Mouse (Mus musculus) neural tube, embryonic 15.5 days (tissue): Measurements from ENCODE around the gene 1110059G10Rik. TPM values are rescaled to one million over a fixed set of nuclear protein-coding genes. Genes with fewer than 3 reads are reported as not detected.
A peak's percentile ranks its signal among the peaks of the same experiment; 100 is the strongest.

Experiments
- ATAC-seq: fragments of 200-750 bp; cut with Nextera tagmentation; 2 replicates; pipeline ENCODE4 v1.8.0; 2017; ENCODE audit warnings: mild to moderate bottlenecking, moderate TSS enrichment, moderate library complexity; ENCODE audit not compliant: low FRiP score
- H3K27ac ChIP-seq: fragments of 300-500 bp; sonication (generic); replicated peaks from 2 replicates; pipeline ENCODE4 v1.5.1; 2015; ENCODE audit warnings: mild to moderate bottlenecking, inconsistent platforms
- H3K27me3 ChIP-seq: fragments of 300-500 bp; sonication (generic); replicated peaks from 2 replicates; pipeline ENCODE4 v1.6.1; 2015; ENCODE audit warnings: inconsistent platforms
- H3K36me3 ChIP-seq: fragments of 300-500 bp; sonication (generic); 2 replicates; pipeline ENCODE4 v1.6.1; 2015; ENCODE audit warnings: inconsistent platforms
- H3K4me1 ChIP-seq: fragments of 300-500 bp; sonication (generic); 2 replicates; pipeline ENCODE4 v1.6.1; 2015; ENCODE audit warnings: inconsistent platforms
- H3K4me2 ChIP-seq: fragments of 300-500 bp; sonication (generic); 2 replicates; pipeline ENCODE4 v1.6.1; 2015; ENCODE audit warnings: inconsistent platforms, mild to moderate bottlenecking, moderate library complexity
- H3K4me3 ChIP-seq: fragments of 300-500 bp; sonication (generic); replicated peaks from 2 replicates; pipeline ENCODE4 v1.5.1; 2015; ENCODE audit warnings: mild to moderate bottlenecking, inconsistent platforms
- H3K9ac ChIP-seq: fragments of 300-500 bp; sonication (generic); replicated peaks from 2 replicates; pipeline ENCODE4 v1.6.1; 2015; ENCODE audit warnings: mild to moderate bottlenecking, inconsistent platforms
- H3K9me3 ChIP-seq: fragments of 300-500 bp; sonication (generic); replicated peaks from 2 replicates; pipeline ENCODE4 v1.6.1; 2016; ENCODE audit warnings: inconsistent platforms
- WGBS: fragments of 180-500 bp; shearing (Covaris S2); methylation state at CpG from one replicate; pipeline ENCODE4 v1.1.7; 2015; ENCODE audit warnings: mixed read lengths; 5-methylcytosine and 5-hydroxymethylcytosine counted together
- polyA plus RNA-seq: library from polyadenylated mRNA; unstranded; fragments of >200 nt; fragmentation: Nextera tagmentation; extraction: Ambion mirVana; gene quantifications from 2 replicates; pipeline ENCODE4 v1.2.1, GENCODE M21; 2015

Gene 1110059G10Rik
- polyA plus RNA-seq, result 25.5 and 28.7 TPM in 2 replicates

- Histone ChIP-seq H3K4me1 (peaks cover 11% of the 10 kb centered on the region), H3K4me2 (peak within 1 kb of the TSS; percentile 96), H3K27me3 (no peaks in the 10 kb centered on the region), H3K9ac (peak within 1 kb of the TSS; percentile 62), H3K27ac (peak within 1 kb of the TSS; percentile 81), H3K9me3 (no peaks in the 10 kb centered on the region), H3K4me3 (peak within 1 kb of the TSS; percentile 80), H3K36me3 (peaks cover 9% of the 10 kb centered on the region; the same call in 1 of the 2 replicates)
- ATAC-seq, result peak; percentile 98
- under 1% methylated on average over 64 of the region's 64 CpGs for WGBS
Observed at GRCm38 (mm10) chr9:122950643-122951475, at the start of gene 1110059G10Rik, which contains the start of gene Kif15. Gene 1110059G10Rik (minus strand): TSS chr9:122951000. Gene Kif15 (plus strand): TSS chr9:122951046.

DNA sequence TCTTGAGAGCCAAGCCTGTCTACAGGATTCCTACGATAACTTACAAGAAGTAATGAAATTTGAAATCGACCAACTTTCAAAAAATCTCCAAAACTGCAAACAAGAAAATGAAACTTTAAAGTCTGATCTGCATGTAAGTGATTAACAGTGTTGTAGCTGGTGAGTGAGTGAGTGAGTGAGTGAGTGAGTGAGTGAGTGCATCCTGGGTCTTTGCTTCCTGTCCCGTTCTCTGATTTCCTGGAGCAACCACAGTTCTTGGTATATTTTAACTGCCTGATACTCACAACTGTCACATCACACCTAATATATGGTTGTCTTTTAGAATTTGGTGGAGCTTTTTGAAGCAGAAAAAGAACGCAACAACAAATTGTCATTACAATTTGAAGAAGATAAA, 48.4 kb upstream of the 1110059G10Rik start:
- Histone ChIP-seq H3K27ac (no peak overlapping the region), H3K4me1 (no peaks in the 10 kb centered on the region), H3K27me3 (no peaks in the 10 kb centered on the region), H3K4me2 (no peak overlapping the region), H3K9me3 (no peaks in the 10 kb centered on the region), H3K4me3 (no peak overlapping the region), H3K36me3 (no peaks in the 10 kb centered on the region), H3K9ac (no peak overlapping the region)
- ATAC-seq, result no peak
- 96% methylated on average over 4 of the region's 4 CpGs for WGBS

DNA sequence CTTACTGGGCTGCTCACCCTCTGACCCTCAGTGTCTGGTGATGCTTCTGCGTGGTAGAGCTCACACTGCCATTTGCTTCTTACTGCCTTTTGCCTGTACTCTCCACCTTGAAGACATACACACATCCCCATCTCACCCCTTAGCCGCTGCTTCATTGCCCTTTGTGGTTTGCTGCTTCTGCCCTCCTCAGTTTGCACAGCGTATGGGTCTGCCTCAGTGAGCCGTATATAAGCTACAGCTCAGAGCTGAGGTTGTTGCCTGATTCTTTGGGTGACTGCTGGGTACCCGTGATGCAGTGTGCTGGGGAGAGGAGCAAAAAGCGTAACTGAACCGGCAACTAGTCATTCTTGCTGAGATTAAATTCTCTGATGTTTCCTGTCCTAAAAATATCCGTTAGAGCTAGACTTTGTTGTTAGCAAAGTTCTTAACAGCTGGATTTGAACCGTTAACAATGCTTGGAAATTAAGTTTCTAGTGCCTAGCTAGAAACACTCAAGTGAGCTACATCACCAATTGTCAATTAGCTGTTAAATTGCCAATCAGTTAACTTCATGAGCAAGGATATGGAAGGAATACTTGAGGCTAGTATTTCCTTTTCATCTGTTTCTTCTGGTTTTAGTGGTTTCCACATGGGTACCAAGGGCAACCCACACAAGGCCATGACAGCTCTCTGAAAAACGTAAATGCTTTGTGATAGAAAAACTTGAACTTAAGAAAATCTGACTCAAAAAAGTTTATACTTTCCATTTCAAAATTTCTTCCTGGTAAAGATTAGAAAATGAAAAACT, 47.8 kb upstream of the 1110059G10Rik start:
- H3K9ac ChIP-seq, result no peak overlapping the region
- no peak overlapping the region for H3K4me3 ChIP-seq
- no peaks in the 10 kb centered on the region for H3K27me3 ChIP-seq
- H3K9me3 ChIP-seq, result no peaks in the 10 kb centered on the region
- no peak for ATAC-seq
- no peak overlapping the region for H3K27ac ChIP-seq
- H3K36me3 ChIP-seq, result no peaks in the 10 kb centered on the region
- H3K4me1 ChIP-seq, result no peaks in the 10 kb centered on the region
- H3K4me2 ChIP-seq, result no peak overlapping the region
- WGBS, result 91% methylated on average over 10 of the region's 10 CpGs

DNA sequence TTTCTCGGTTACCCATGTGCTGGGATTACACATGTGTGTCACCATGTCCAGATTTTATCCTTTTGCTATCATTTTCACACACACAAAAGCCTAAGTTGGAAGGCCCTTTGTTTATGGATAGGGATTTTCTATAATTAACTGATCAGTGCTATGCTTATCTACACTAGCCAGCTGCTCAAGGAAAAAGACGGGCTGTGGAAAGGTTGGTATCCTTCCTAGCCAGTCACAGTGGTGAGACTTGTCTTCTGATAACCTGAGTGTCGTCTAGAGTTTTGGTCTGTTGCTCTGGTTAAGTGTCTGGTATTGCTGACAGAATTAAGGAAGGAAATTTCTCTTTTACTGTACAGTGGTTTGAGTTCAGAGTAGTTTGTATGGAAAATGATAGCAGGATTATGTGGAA, 21.9 kb downstream of the 1110059G10Rik start:
- whole genome bisulfite sequencing, result 96% methylated on average over 3 of the region's 3 CpGs

DNA sequence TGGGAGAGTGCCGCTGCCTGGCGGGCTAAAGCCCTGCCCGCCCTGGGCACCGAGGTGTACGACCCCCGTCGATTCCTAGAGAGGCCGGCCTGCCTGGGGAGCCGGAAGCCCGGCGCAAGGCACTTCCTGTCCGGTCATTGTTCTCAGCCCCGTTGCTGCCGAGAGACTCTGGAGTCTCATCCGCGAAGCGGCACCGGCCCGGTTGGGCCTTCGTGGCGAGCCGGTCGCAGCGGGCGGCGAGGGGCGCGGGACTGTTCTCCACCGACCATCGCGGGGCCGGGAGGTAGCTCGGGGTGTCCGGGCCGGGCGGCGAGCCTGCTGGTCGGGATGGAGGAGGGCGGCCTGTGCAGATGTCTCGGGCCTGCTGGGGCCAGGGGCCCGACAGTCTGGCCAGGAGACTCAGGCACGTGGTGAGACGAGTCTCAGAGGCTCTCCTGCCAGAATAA, 27.8 kb downstream of the 1110059G10Rik start, which contains the start of gene Zfp105:
Gene Zfp105, plus strand, starts transcription at position 137 of the 446 bp plus-strand sequence.
- peaks cover 5% of the 10 kb centered on the region for H3K4me1 ChIP-seq
- peak within 1 kb of the TSS; percentile 67 for H3K4me2 ChIP-seq
- peak within 1 kb of the TSS; percentile 71 for H3K4me3 ChIP-seq
- WGBS, result under 1% methylated on average over 43 of the region's 43 CpGs
- peak; percentile 99 for ATAC-seq
- peak within 1 kb of the TSS; percentile 85 for H3K27ac ChIP-seq
- H3K27me3 ChIP-seq, result no peaks in the 10 kb centered on the region; the same call in 1 of the 2 replicates
- no peaks in the 10 kb centered on the region for H3K9me3 ChIP-seq
- H3K36me3 ChIP-seq, result peaks cover 33% of the 10 kb centered on the region
- peak within 1 kb of the TSS; percentile 95 for H3K9ac ChIP-seq

More for the DNA sequence above, 21.9 kb downstream of the 1110059G10Rik start:
- Histone ChIP-seq H3K4me3 (no peak overlapping the region), H3K4me2 (no peak overlapping the region), H3K9ac (no peak overlapping the region), H3K4me1 (peaks cover under 1% of the 10 kb centered on the region), H3K27me3 (no peaks in the 10 kb centered on the region), H3K27ac (no peak overlapping the region), H3K9me3 (no peaks in the 10 kb centered on the region), H3K36me3 (peaks cover 74% of the 10 kb centered on the region)
- no peak for ATAC-seq

- peaks cover 4% of the 10 kb centered on the region; the same call in 1 of the 2 replicates for H3K27me3 ChIP-seq
- WGBS, result 21% methylated on average over 3 of the region's 3 CpGs
- H3K36me3 ChIP-seq, result peaks cover 28% of the 10 kb centered on the region
- peak overlapping the region; percentile 95; the same call in 1 of the 2 replicates for H3K9ac ChIP-seq
- H3K4me1 ChIP-seq, result peaks cover 5% of the 10 kb centered on the region
- peak overlapping the region; percentile 71 for H3K4me3 ChIP-seq
- peak; percentile 58; the same call in 1 of the 2 replicates for ATAC-seq
- H3K9me3 ChIP-seq, result no peaks in the 10 kb centered on the region
- peak overlapping the region; percentile 85; the same call in 1 of the 2 replicates for H3K27ac ChIP-seq
- peak overlapping the region; percentile 67 for H3K4me2 ChIP-seq
Observed at GRCm38 (mm10) chr9:122922436-122922835, 28.4 kb downstream of the 1110059G10Rik start.

- 13% methylated on average over 32 of the region's 32 CpGs for WGBS
- peak; percentile 95 for ATAC-seq
Observed at GRCm38 (mm10) chr9:122902717-122903535, 47.9 kb downstream of the 1110059G10Rik start.

GRCm38 (mm10) chr9:122901047-122901446, 49.8 kb downstream of the 1110059G10Rik start:
- 94% methylated on average over 2 of the region's 2 CpGs for WGBS
- no peak overlapping the region for H3K4me2 ChIP-seq
- H3K27ac ChIP-seq, result no peak overlapping the region
- peaks cover 15% of the 10 kb centered on the region for H3K36me3 ChIP-seq
- ATAC-seq, result no peak
- no peak overlapping the region for H3K9ac ChIP-seq
- H3K27me3 ChIP-seq, result no peaks in the 10 kb centered on the region
- H3K4me1 ChIP-seq, result peaks cover 14% of the 10 kb centered on the region
- no peaks in the 10 kb centered on the region for H3K9me3 ChIP-seq
- H3K4me3 ChIP-seq, result no peak overlapping the region

More at GRCm38 (mm10) chr9:122902717-122903535, 47.9 kb downstream of the 1110059G10Rik start:
- H3K27ac ChIP-seq, result peak overlapping the region; percentile 60
- H3K9ac ChIP-seq, result peak overlapping the region; percentile 72
- no peaks in the 10 kb centered on the region for H3K9me3 ChIP-seq
- H3K4me1 ChIP-seq, result peaks cover 14% of the 10 kb centered on the region
- H3K4me2 ChIP-seq, result peak overlapping the region; percentile 70
- peak overlapping the region; percentile 53 for H3K4me3 ChIP-seq
- H3K27me3 ChIP-seq, result no peaks in the 10 kb centered on the region
- H3K36me3 ChIP-seq, result peaks cover 15% of the 10 kb centered on the region
